Mouse (Mus musculus): Measurements from ENCODE around the gene Slc12a9. TPM values are rescaled to one million over a fixed set of nuclear protein-coding genes. Genes with fewer than 3 reads are reported as not detected.

The Slc12a9 gene
- total RNA-seq, 2 experiments from 2014 or later = 2.2 to 3.3 TPM

- no peak for ATAC-seq (replicated peaks; ENCODE audit: low FRiP score, low TSS enrichment, poor library complexity, severe bottlenecking)
Measured at GRCm38 (mm10) chr5:137348482-137349383, 15.3 kb upstream of the Slc12a9 start.

GRCm38 (mm10) chr5:137347856-137348255 lies 14.5 kb upstream of the Slc12a9 start:
- ATAC-seq (replicated peaks; ENCODE audit: low FRiP score, low TSS enrichment, poor library complexity, severe bottlenecking) = no peak

- no peak for ATAC-seq (replicated peaks; ENCODE audit: low FRiP score, low TSS enrichment, poor library complexity, severe bottlenecking)
Measured at GRCm38 (mm10) chr5:137346983-137347382, 13.6 kb upstream of the Slc12a9 start.

GRCm38 (mm10) chr5:137346388-137346787 lies 13.0 kb upstream of the Slc12a9 start:
- no peak for ATAC-seq (replicated peaks; ENCODE audit: low FRiP score, low TSS enrichment, poor library complexity, severe bottlenecking)

GRCm38 (mm10) chr5:137345821-137346220 lies 12.4 kb upstream of the Slc12a9 start:
- no peak for ATAC-seq (replicated peaks; ENCODE audit: low FRiP score, low TSS enrichment, poor library complexity, severe bottlenecking)

GRCm38 (mm10) chr5:137343869-137344268 lies 10.5 kb upstream of the Slc12a9 start:
- ATAC-seq (replicated peaks; ENCODE audit: low FRiP score, low TSS enrichment, poor library complexity, severe bottlenecking) = no peak

- ATAC-seq (replicated peaks; ENCODE audit: low FRiP score, low TSS enrichment, poor library complexity, severe bottlenecking) = no peak
Measured at GRCm38 (mm10) chr5:137343412-137343811, 10.0 kb upstream of the Slc12a9 start.

GRCm38 (mm10) chr5:137342407-137343012 lies 9.1 kb upstream of the Slc12a9 start:
- no peak for ATAC-seq (replicated peaks; ENCODE audit: low FRiP score, low TSS enrichment, poor library complexity, severe bottlenecking)

- peak; percentile 45 for ATAC-seq (replicated peaks; ENCODE audit: low FRiP score, low TSS enrichment, poor library complexity, severe bottlenecking)
Measured at GRCm38 (mm10) chr5:137340222-137340621, 6.8 kb upstream of the Slc12a9 start.

GRCm38 (mm10) chr5:137339290-137339979 lies 6.0 kb upstream of the Slc12a9 start:
- ATAC-seq (replicated peaks; ENCODE audit: low FRiP score, low TSS enrichment, poor library complexity, severe bottlenecking) = no peak

GRCm38 (mm10) chr5:137338663-137339289 lies 5.4 kb upstream of the Slc12a9 start:
- no peak for ATAC-seq (replicated peaks; ENCODE audit: low FRiP score, low TSS enrichment, poor library complexity, severe bottlenecking)

GRCm38 (mm10) chr5:137338256-137338655 lies 4.9 kb upstream of the Slc12a9 start:
- peak; percentile 63 for ATAC-seq (replicated peaks; ENCODE audit: low FRiP score, low TSS enrichment, poor library complexity, severe bottlenecking)

- ATAC-seq (replicated peaks; ENCODE audit: low FRiP score, low TSS enrichment, poor library complexity, severe bottlenecking) = no peak
Measured at GRCm38 (mm10) chr5:137337190-137337589, 3.8 kb upstream of the Slc12a9 start.

GRCm38 (mm10) chr5:137335066-137335465 lies 1.7 kb upstream of the Slc12a9 start:
- no peak for ATAC-seq (replicated peaks; ENCODE audit: low FRiP score, low TSS enrichment, poor library complexity, severe bottlenecking)

- ATAC-seq (replicated peaks; ENCODE audit: low FRiP score, low TSS enrichment, poor library complexity, severe bottlenecking) = no peak
Measured at GRCm38 (mm10) chr5:137334317-137334716, 920 bp upstream of the Slc12a9 start.

GRCm38 (mm10) chr5:137332857-137333511 lies 413 bp downstream of the Slc12a9 start:
- no peak for ATAC-seq (replicated peaks; ENCODE audit: low FRiP score, low TSS enrichment, poor library complexity, severe bottlenecking)

GRCm38 (mm10) chr5:137330910-137331309 lies 2.5 kb downstream of the Slc12a9 start:
- no peak for ATAC-seq (replicated peaks; ENCODE audit: low FRiP score, low TSS enrichment, poor library complexity, severe bottlenecking)

GRCm38 (mm10) chr5:137320996-137321395 lies 12.4 kb downstream of the Slc12a9 start:
- ATAC-seq (replicated peaks; ENCODE audit: low FRiP score, low TSS enrichment, poor library complexity, severe bottlenecking) = peak; percentile 70

- no peak for ATAC-seq (replicated peaks; ENCODE audit: low FRiP score, low TSS enrichment, poor library complexity, severe bottlenecking)
Measured at GRCm38 (mm10) chr5:137318570-137318969, 14.8 kb downstream of the Slc12a9 start.
